Mouse (Mus musculus) ovary, adult 18-20 months (tissue): ENCODE results near the gene Prkacb.

Experiments
- DNase-seq: peaks from one replicate; pipeline ENCODE4 v3.0.0; 2022; ENCODE audit warnings: low spot score, mixed read lengths

Gene Prkacb

DNA sequence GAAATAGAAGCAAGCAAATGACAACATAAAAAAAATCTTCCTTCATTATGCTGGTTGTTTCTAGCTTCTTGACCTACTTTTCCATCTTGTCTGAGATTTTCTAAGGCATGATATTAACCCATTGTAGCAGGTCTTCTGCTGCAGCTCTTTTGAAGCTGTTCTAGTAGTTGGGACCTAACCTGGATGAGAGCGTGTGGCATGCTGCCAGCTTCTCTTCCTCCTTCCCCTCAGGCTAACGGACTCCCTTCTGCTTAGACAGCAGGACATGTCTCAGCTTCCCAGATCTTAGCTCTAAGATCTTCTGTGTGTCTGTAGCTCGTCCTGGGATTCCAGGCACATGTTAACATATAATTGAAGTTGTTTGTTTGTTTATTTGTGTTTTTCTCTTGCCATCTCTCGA is 93.1 kb downstream of the Prkacb start:
- DNase-seq, result no peak

DNA sequence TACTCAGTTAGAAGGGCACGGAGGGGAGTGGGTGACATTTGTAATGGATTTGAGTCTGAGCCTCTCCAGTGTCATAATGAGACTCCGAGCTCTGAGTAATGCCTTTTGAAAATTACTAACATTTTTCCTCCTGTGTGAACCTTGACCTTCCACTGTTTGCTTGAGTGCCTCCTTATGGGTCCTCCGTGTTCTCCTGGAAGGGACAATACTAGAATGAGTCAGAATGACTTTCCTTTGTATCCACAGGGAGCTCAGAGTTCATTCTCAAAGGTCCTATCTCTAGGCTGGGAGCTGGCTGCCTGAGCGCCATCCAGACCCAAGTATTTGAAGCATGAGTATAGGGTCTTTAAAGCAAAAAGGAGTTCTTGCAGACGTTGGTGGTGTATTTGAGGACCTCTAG is 94.5 kb downstream of the Prkacb start:
- no peak for DNase-seq

DNA sequence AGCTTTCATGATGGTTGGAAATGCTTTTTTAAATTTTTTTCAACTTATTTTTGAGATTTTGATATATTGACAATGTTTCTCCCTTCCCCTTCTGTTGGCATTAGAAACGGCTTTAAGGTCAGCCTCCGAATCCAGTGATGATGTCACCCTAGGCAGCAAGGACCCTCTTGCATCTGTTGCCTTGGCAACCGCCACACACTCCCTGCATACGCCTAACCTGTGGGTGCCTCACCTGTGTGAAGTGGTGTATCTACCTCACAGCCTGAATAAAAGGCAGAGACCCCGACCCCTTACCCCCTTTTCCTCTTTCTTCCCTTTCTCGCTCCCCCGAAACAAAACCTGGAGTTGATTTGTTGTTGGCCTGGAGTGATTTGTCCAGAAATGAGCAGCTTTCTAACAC is 100.5 kb downstream of the Prkacb start:
- no peak for DNase-seq

DNA sequence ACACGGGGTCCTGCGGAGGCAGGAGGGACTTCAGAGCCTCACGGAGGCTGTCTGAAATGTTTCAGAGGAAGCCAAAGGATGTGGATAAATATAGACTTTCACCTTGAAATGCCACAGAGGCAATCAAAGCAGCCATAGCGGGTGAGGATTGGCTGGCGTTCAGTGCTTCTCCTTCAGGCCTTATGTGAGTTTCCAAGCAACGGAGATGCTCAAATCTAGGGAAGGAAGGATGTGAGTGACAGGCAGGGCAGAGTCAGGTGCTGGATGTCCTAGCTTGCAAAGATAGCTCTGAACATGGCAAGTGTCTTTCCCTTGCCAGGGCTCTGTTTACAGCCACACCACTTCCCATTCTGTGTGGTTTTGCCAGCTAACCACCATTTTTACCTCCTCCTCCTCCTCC is 101.2 kb downstream of the Prkacb start:
- no peak for DNase-seq

DNA sequence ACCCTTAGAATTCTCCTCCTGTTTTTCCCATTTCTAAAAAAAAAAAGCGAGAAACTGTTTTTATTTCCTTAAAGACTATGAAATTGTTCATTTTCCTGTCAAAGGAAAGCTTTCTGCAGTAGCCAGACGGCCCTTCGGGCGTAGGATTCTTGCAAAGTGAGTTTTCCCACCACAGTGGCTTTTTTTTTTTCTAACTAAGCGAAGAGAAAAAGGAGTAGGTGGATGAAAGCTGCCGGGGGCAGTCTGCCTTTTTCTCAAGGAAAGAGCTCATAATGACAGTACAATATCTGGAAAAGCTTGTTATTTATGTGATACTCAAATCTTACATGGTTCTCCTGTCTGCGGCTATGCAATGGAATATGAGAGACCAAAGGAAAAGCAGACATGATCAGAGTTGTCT is 101.7 kb downstream of the Prkacb start:
- DNase-seq, result no peak

DNA sequence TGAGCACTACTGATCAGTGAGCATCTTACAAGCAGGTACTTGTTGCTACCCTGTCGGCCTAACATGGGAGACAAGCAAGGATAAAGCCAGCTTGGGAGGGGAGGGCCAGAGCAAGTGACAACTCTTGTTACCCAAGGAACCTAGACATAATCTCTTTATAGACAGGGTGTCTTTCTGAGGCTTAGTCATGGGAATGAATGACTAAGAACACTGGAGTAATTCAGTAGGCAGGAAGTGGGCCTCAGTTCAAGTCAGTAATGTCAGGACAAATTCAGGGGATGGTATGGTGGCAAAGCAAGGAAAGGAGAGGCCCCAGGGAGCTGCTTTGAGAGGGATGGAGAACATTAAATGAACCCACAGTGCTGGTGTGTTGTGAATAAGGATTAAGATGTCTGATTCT is 103.7 kb downstream of the Prkacb start:
- no peak for DNase-seq

DNA sequence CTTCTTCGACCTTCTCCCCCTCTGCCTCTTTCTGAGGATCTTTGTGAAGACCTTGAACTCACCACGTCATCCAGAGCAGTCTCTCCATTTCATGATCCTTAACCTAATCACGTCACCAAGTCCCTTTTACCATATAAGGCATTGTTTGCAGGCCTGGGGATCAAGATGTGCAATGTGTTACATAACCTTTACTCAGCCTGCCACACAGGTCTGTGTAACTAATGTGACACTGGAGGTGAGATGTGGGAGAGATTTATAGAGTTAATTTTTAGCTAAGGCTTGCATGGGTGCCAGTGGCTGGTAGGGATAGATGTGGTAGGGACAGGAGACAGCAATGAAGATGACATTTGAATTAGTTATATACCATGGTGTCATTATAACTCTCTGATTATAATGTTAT is 104.4 kb downstream of the Prkacb start:
- no peak for DNase-seq

DNA sequence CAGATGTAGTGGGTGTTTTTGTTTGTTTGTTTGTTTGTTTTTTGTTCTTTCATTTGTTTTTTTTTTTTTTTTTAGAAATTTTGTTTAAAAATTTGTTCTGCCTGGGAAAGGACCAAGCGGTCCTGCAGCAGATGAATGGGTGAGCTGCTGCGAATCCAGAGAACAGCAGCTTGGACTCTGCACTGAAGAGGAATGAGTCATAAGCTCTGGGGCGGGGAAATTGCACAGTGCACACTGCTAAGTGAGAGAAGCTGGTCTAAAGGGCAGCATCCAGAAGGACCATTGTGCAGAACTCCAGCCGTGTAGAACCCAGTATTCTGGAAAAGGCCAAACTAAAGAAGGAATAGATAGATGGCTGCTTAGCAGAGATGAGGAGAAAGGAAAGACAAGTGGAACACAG is 108.7 kb downstream of the Prkacb start:
- DNase-seq, result no peak

DNA sequence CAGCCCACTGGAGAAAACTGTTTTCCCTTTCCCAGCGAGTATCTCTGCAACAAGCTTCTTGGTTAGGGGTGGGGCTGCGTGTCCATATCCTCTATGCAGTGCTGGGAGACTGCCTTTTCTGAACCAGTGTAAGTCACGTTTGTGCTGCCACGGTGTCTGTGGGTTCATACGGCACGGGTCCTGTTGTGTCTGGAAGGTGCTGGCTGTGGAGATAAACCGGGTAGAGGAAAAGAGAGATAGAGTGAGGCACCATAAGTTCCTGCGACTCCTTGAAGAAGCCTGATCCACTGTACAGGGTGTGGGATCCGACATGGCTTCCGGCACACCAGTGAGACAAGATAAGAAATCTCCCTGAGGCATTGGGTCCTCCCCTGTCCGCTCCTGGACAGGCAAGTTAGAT is 112.7 kb downstream of the Prkacb start:
- no peak for DNase-seq

DNA sequence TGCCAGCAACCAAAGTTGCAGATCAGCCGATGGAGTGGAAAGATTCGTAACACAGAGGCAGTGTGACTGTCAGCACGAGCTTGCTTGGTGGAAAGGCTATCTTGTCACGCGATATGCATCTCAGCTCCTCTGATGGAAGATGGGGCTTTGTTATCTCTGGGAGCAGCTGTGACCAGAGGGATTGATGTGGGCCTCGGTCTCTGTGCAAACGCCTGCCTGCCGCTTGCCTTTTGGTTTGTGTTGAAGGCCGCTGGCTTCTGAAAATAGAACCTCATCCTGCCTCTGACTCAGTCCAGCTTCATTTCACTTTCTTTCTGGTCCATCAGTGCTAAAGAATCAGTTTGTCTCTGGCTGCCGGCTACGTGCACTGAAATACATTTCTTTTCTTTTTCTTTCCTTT is 113.8 kb downstream of the Prkacb start:
- no peak for DNase-seq

DNA sequence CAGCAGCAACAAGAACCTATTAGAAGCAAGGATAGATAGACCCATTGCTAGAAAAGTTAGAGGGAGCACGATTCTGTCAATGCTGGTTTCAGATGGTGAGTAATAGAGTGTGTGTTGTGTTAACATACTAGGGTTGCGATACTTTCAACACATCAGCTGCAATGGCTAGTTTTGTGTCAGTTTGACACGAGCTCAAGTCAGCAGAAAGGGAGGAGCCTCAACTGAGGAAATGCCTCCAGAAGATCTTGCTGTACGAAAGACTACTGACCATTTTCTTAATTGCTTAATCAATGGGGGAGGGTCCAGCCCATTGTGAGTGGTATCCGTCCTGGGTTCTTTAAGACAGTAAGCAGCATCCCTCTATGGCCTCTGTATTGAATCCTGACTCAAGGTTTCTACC is 120.2 kb downstream of the Prkacb start:
- no peak for DNase-seq

DNA sequence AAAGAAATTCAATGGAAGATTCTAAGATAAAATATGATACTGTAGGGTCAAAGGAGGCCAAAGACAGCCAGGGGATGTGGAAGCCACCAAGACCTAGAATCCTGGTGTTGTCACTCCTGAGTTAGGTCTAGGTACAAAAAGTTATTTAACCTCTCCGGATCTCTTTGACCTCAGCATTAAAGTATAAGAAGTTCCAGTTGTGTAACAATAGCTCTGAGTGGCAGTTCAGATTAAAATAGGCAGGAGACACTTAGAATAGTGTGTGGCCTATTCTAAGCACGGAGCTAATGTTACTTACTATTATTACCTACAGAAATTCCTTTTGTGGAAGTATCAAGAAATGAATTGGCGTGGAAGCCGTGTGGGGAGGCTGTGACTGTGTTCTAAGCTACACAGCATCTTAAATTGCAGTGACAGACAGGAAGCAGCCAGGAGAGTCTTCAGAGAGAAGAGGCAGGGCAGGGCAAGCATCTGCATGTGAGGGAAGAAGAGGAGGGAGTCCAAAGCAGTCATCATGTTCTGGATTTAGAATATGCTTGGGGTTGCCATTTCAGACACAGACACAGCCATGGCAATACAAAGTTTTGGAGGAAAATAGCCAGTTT is 125.6 kb downstream of the Prkacb start:
- no peak for DNase-seq

DNA sequence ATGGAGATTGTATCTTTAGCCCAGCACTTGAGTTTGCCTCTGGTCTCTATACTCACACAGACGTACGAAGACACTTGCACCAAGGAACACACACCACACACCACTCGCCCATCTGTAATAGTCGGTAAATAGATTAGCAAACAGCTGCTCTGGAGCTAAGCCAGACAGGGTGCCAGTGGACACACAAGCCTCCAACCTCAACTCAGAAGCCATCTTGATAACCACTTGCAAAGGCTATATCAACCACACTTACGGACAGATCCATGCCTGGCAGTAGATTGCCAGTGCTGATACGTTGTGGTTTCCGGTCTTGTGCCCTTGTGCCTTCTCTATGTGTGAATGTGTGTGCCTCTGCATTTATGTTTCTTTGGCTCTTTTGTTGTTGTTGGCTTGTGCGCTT is 126.4 kb downstream of the Prkacb start:
- DNase-seq, result no peak

DNA sequence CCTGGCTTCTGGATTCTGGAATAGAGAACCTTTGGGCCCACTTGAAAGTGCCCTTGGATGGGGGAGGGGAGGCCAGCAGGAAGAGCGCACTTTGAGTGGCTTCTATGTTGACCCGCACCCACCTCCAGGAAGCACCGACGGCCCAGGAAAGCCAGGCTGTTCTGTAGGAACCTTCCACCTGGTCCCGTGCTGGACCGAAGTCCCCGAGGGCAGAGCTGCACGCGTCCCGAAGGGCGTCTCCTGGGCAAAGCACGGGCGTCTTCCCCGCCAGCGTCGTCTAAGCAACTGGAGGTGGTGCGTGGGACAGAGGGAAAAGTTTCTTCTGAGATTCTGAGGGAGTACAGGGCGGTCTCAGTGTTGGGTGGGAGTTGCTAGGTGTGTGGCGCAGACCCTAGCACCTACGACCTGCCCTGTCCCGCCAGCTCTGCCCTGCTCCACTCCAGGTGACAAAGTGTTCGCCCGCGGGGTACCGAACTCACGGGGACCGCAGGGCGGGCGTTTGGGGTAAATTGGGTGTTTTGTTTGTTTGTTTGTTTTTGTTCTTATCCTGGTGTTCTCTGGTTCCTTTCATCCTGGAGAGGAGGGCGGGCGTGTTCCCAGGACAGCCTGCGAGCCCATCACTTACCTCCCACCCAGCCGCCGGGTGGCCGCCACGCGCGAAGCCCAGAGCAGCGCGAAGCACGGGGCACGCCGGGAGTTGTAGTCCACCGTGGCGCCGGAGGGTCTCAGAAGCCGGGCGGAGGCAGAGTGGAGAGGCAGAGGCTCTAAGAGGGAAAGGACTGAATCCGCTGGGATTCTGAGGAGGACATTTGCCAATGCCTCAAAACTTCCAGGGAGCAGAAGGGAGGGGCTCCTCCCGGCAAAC is 127.7 kb downstream of the Prkacb start, which contains the start of gene Samd13:
Samd13 (minus strand) TSS at position 782 of the 865 bp plus-strand sequence.
- peak; percentile 20 for DNase-seq

DNA sequence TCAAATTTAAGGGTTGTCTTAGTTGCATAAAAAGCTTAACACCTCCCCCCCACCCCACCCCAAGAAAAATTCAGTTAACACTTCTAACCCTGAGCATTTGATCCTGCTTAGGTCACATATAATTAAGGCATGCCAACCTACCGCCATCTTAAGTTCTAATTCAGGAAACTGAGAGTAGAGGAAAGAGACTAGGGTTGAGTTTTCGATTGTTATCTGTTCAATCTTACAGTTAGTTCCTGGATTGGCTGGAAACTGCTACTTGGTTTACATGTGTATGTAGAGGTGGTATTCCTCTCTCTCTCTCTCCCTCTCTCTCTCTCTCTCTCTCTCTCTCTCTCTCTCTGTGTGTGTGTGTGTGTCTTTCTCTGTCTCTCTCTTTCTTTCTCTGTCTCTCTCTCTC is 129.7 kb downstream of the Prkacb start:
- DNase-seq, result no peak

DNA sequence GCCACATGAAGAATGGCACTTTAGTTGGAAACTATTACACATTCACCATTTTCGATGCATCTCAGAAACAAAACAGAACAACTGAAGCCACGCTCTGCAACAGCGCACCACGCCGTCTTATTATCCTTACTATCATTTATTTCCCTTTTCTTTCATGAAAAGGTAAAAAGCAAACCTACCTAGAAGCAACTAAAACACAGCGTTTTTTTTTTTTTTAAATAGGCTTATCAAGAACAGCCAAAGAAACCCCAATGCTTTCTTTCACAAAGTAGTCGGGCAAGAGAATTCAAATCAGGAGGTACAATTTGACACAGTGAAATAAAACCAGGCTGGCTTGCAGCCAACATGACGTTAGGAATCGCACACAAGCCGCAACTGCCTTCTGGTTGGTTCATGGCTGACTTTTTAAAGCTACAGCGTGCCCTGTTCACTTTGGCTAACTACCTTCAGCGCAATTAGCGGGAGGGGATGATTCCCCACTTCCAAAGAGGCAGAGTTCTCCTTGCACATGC is 130.6 kb downstream of the Prkacb start:
- DNase-seq, result no peak

DNA sequence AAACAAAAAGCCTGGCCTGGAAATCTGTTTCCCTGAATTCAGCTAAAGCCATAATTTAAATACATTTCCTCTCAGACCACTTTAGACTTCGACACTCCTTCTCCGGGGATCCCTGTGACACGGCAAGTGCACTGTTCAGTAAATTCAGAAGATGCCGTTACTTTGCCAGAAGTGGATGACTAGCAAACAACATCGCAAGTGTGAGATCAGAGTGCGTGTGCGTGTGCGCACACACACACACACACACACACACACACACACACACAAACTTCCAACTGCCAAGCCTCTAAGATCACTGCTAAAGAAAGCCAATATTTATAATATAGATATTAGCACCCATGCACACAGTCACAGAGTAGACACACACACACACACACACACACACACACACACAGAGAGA is 131.1 kb downstream of the Prkacb start:
- DNase-seq, result no peak

DNA sequence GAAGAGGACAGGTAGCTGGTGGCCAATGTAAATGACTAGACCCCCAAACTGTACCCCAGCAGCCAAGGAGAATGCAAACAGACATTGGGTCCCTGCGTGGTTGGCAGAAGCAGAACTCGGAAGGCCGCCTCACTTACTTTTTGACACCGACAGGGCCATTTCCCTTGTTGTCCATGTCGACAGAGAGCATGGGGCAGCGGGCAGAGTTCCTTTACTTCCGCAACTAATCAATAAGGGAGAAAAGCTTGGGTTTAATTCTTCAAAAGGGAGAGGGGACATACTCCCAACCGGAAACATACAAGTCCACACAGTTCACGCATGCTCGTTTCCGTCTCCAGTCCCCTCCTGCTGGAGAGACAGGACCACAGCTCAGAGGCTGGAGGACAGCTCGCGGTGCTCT is 132.2 kb downstream of the Prkacb start:
- DNase-seq, result no peak

DNA sequence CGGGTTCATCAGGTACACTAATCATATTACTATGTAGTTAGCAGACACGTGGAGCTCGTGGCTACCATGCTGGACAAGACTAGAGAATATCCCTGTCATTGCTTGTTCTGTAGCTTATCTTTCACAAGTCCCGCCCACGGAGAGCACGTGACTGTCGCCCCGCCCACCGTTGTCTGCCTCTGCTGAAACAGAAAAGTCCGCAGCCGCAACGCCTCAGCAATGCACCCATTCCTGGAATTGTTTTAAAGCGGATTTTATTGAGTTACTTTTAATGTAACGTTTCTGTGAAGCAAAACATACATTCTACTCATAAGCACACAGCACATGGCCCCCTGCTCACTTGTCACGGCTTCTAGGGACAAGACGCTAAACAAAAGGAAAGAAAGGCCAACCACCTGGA is 133.1 kb downstream of the Prkacb start:
- DNase-seq, result no peak
